Mouse (Mus musculus): ENCODE data around the gene Irx4.

- no peak for TF ChIP-seq CTCF (IDR thresholded peaks at IDR 0.05; ENCODE audit: low read depth, low read length)
- TF ChIP-seq POLR2A (IDR thresholded peaks at IDR 0.05; ENCODE audit: borderline replicate concordance, low read depth, low read length), result no peak
Measured at GRCm38 (mm10) chr13:73260354-73261035, at the start of gene Irx4.

All from bone marrow macrophage, adult 2 months (primary cell).